Mouse (Mus musculus): ENCODE results near the gene Ccna1.

The Ccna1 gene

GRCm38 (mm10) chr3:55055038-55055746, at the start of gene Ccna1:
TSS of gene Ccna1 (minus strand) at chr3:55055501.
- peak; percentile 46 to 70 for DNase-seq (ENCODE audit: low spot score in 2 of 2)

GRCm38 (mm10) chr3:55101092-55101491, 45.8 kb upstream of the Ccna1 start:
- DNase-seq (ENCODE audit: low spot score in 2 of 2): no peak

DNA sequence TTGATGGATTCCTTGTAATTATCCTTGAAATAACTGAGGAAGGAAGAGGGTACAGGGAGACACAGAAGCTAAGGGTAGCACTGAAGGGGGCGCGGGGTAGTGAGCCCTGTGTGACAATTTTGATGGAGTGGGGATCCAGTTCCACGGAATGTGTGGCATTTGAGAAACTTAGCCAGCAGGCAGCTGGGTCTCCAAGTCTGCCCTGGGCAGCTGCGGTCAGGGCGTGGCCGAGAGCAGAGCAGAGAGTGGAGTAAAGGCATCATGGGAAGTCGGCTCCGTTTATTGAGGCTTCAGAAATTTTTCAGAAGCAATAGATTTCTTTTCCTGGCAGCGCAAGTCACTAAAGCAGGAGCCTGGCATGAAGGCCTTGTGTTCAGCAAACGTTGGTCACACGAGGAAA, 43.7 kb upstream of the Ccna1 start:
- DNase-seq (ENCODE audit: low spot score in 2 of 2): no peak

- no peak for DNase-seq (ENCODE audit: low spot score in 2 of 2)
Measured at GRCm38 (mm10) chr3:55098014-55098413, 42.7 kb upstream of the Ccna1 start.

GRCm38 (mm10) chr3:55097186-55097585, 41.9 kb upstream of the Ccna1 start:
- DNase-seq (ENCODE audit: low spot score in 2 of 2): no peak

DNA sequence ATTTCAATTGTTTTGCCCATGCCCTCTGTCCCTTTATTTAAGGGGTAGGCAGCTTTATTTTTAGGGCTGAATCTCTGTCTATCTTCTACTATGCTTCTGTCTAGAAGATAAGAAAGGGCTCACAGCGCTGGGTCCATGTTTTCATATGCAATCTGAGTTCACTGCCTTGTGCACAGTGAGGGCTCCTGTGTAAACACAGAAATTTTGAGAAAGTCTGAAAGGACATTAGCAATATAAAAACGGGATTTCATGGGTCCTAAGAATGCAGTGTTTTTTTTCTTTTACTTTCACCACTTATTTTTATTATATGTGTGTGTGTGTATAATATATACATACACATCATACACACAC, 41.3 kb upstream of the Ccna1 start:
- DNase-seq (ENCODE audit: low spot score in 2 of 2): no peak

GRCm38 (mm10) chr3:55095968-55096654, 40.8 kb upstream of the Ccna1 start:
- no peak for DNase-seq (ENCODE audit: low spot score in 2 of 2)

DNA sequence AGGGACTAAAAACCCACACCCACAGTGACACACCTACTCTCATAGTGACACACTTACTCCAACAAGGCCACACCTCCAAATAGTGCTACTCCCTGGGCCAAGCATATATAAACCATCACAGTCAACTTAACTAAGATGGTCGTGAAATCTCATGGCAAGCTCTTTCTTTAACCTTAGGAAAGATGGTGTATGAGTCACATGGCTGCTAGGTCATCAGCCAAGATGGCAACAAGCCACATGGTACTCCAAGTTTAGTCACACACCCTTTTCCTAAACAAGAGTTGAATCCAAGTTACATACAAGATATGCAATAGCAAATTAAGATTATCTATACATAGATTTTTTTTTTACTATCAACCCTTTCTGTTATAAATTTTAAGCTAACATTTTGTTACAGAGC, 37.9 kb upstream of the Ccna1 start:
- no peak for DNase-seq (ENCODE audit: low spot score in 2 of 2)

- no peak for DNase-seq (ENCODE audit: low spot score in 2 of 2)
Measured at GRCm38 (mm10) chr3:55089291-55089690, 34.0 kb upstream of the Ccna1 start.

DNA sequence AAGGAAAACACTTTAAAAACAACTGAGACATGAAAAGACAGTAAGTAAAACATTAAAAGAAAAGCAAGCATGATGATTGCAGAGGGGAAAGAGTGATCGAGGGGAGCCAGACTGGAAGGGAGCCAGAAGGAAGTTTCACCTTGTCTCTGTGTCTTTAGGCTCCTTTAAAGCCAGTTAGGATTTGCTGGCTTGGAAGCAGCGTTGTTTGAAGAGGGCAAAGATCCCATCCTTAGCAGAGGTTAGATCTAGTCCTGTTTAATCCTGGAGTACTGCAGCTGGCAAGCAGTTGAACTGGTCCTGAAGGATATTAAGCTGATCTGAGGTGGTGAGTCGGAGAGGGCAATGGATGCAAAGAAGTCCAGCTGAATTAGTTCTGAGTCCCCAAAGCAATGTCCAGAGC, 33.5 kb upstream of the Ccna1 start:
- DNase-seq (ENCODE audit: low spot score in 2 of 2): no peak

- no peak for DNase-seq (ENCODE audit: low spot score in 2 of 2)
Measured at GRCm38 (mm10) chr3:55088359-55088758, 33.1 kb upstream of the Ccna1 start.

GRCm38 (mm10) chr3:55087360-55087759, 32.1 kb upstream of the Ccna1 start:
- no peak for DNase-seq (ENCODE audit: low spot score in 2 of 2)

DNA sequence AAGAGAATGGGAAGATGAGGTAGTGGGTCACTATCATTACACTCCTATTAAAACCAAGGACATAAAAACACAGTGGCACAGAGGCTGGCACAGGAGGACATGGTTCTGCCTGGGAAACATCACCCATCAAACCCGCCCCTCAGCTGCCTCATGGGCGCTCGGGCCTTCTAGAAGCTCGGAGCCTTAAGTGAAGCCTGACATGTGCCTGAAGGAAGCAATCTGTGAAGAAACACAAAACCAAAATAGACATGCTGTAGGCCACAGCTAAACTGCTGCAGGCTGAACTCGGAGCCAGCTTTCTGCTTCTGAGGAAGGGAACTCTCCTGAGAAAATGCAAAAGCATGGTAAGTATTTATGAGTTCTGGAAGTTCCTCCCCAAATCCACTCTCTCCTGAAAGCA, 31.6 kb upstream of the Ccna1 start:
- no peak for DNase-seq (ENCODE audit: low spot score in 2 of 2)

- no peak for DNase-seq (ENCODE audit: low spot score in 2 of 2)
Measured at GRCm38 (mm10) chr3:55085716-55086115, 30.4 kb upstream of the Ccna1 start.

- no peak for DNase-seq (ENCODE audit: low spot score in 2 of 2)
Measured at GRCm38 (mm10) chr3:55084781-55085180, 29.5 kb upstream of the Ccna1 start.

- DNase-seq (ENCODE audit: low spot score in 2 of 2): peak; percentile 46 to 74
Measured at GRCm38 (mm10) chr3:55080055-55080454, 24.8 kb upstream of the Ccna1 start.

GRCm38 (mm10) chr3:55079619-55080018, 24.3 kb upstream of the Ccna1 start:
- no peak for DNase-seq (ENCODE audit: low spot score in 2 of 2)

DNA sequence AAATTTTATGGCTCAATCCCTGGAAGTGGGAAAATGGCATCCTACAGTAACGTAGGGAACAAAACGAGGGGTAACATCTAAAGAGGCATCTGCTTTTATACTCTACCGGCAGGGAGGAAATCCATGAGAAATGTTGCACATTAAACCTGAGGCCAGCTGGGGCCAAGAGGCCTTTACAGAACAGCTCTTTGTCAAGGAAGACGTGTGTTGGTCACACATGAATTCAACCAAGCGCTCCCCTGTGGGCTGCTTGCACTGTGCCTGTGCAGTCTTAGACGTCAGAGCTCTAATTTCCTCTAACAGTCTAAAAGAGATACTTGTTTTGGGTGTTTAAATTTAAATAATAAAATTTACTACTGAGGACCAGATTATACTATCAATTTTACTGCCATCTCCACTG, 22.9 kb upstream of the Ccna1 start:
- no peak for DNase-seq (ENCODE audit: low spot score in 2 of 2)

DNA sequence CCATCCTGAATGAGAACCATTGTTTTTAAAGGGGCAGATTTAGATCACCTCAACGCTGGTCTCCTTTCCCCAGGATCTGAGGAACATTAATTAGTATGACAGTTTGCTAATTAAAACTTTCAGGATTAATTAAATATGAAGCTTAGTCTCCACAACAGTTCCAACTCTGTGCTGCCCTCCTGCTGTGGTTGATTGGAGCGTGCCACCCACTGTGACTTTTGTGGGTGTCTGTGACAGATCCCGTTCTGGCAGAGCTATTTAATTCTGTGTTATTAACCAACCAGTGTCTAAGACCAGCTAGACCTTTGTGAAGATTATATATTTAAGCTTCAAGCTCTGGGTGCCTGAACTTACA, 20.0 kb upstream of the Ccna1 start:
- no peak for DNase-seq (ENCODE audit: low spot score in 2 of 2)

DNA sequence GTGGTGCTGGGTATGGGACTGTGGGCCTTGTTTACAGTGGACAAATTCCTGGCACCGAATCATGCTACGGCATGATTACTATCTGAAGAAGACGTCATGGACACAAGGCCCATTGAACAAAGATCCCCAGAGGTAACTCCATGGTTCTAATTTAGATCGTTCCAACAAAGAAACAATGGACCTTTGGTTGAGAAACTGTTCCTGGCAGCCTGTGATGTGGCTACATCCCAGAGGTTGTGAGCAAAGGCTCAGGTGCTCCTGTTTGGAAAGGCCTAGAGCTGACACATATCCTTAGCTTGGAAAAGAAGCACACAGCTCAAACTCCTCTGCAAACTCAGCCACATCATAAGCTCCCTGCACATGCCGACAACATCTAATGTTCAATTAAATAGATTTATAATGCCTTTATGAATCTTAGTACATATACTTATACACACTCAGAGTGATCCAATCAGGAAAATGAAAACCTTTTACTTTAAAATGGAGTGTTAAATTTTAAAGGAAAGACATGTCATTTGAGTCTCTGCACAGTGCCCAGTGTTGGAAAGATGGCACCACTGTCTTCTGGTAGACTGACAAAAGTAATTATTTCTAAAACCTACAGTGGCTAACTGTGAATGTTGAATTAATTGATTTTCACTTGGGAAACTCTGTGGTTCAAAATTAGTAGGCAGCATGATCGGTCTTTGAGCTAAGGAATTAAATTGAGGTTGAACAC, 19.4 kb upstream of the Ccna1 start:
- DNase-seq (ENCODE audit: low spot score in 2 of 2): no peak

DNA sequence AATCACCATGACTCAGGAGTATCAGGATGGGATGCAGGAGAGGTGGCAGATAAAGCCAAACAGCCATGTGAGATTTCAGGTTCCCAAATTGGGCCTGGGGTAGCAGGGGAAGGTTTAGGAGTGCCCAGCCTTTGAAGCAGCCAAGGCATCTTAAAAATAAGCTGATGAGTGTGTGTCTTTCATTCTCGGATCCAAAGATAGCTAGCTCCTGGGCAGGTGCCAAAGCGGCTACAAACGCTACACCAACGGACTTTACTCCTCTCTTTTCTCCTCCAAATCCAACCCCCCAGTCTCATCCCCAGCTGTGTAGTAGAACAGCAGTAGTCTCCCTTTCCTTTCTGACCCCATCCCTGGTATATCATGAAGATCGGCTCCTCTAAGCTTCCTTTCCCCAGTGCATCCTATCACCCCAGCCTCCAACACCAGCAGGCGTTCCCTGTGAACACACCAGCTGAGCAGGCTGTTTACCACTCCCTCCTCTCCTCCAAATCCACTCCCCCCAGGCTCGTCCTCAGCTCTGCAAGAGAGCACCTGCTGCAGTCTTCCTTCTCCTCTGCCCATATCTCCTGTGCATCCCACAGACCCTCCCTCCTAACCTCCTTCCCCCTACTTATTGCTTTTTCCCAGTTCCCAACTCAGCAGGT, 12.6 kb upstream of the Ccna1 start:
- no peak for DNase-seq (ENCODE audit: low spot score in 2 of 2)

DNA sequence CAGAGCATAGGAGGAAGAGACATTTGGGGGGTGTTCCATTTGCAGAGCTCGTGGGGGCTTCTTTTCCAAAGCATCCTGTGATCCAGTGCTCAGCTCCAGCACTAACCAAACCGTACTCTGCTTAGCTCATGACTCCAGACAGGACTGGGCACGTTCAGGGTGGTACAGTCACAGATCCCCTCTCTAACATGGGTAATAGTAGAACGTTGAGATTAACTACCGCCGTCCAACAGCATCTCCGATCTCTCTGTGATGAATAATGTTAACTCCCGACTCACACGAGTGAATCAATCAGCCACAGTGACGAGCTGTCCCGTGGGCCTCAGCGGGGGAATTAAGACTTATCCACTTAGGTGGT, 11.3 kb upstream of the Ccna1 start:
- no peak for DNase-seq (ENCODE audit: low spot score in 2 of 2)
